Mouse (Mus musculus) frontal cortex, postnatal 10 days (tissue): ENCODE results near the gene Scgb1a1.
A peak's percentile ranks its signal among the peaks of the same experiment; 100 is the strongest.
"Not testable (repeated sequence)": the region's sequence is repeated elsewhere in the genome, so short reads cannot be mapped to it uniquely, and the experiment has no call there.

Experiments used
- DNase-seq, 2 experiments: peaks; one replicate each; pipeline ENCODE4 v3.0.0; 2022; ENCODE audit warnings: low spot score in 2 of 2, mixed read lengths in 1 of 2

The Scgb1a1 gene

DNA sequence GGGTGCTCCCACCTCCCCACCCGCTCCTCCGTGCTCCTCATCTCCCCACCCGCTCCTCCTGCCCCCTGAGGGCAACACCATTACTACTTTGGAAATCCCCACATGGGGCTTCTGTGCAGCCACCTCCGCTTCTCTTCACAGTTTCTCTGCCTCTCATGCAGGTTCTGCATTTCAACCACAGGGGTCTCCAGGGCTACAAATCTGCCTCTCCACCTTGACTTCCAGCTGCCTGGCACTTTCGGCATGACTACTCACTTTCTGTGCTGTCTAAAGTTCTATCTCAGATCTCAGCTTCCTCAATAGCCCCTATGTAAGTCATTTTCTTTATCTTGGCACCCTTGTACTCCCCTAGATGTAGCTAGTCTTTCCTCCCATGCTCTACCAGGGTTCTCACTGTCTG is 20.5 kb downstream of the Scgb1a1 start:
- DNase-seq, result no peak

DNA sequence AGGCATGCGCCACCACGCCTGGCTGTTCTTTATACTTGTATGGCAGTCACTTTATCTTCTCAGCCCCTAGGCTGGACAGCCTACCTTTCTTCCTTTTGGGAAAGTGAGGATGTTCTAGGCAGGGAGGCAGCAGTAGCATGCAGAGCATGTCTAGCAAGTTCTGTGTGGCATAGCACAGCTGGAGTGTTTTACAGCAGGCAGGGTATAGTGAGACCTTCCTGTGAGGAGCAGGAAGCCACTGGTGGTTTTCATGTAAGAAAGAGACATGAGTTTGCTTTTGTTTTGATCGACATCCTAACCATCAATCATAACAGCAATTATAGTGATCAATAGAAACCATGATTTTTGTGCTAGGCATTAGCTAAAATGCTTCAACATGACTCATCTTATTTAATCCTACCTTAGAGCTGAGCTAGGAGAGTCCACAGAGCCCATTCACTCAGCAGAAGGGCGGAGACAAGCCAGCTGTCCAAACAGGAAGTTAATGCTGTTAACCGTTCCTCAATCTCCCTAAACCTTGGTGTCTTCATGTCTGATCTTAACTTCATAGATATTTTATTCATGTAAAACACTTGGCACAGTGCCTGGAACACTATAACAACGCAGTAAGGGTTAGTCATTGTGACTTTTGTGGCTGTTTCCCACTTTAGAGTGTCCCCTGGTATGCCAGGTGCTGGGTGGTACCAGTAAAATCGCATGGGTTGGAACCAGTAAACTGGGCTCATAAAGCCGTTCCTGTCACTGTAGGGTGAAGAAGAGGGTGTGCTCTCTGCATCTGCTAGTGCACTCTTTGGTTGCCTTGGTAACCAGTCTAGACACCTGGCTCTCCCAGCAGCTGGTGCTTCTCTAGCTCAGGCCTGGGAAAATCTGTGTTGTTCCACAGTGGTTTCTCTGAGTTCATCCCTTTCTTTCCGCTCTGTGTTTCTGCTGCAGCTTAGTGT is 21.9 kb downstream of the Scgb1a1 start:
- DNase-seq, result peak; percentile 28 to 32

DNA sequence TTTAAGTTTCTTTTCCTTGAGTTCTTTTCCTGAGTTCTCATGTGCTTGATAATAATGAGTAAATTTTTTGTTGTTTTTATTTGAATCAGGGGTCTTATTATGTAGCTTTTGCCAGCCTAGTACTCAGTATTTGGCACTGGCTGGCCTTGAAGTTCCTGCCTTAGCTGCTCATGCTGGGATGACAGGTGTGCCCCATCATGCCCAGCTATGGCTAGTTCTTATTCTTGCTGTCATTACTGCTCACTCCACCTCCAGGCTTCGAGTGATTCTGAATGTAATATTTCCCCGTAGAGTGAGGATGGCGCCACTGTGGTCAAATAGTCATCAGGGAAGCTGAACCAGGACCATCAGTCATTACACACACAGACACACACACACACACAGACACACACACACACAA is 23.9 kb downstream of the Scgb1a1 start:
- no peak for DNase-seq

DNA sequence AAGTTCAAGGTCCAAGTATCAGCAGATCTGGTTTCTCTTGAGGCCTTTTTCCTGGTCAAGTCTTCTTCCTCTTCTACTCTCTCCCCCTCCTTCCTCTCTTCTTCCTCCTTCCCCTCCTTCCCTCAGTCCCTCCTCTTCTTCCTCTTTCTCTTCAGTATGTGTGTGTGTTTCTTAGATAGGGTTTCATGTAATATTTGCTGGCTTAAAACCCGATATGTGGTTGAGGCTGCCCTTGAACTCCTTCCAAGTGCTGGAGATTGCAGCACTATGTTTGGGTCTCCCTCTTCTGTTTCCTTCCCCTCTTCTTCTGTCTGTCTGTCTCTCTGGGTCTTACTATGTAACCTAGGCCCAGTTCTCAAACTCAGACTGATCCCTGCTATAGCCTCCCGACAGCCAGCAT is 24.9 kb downstream of the Scgb1a1 start:
- DNase-seq, result no peak

DNA sequence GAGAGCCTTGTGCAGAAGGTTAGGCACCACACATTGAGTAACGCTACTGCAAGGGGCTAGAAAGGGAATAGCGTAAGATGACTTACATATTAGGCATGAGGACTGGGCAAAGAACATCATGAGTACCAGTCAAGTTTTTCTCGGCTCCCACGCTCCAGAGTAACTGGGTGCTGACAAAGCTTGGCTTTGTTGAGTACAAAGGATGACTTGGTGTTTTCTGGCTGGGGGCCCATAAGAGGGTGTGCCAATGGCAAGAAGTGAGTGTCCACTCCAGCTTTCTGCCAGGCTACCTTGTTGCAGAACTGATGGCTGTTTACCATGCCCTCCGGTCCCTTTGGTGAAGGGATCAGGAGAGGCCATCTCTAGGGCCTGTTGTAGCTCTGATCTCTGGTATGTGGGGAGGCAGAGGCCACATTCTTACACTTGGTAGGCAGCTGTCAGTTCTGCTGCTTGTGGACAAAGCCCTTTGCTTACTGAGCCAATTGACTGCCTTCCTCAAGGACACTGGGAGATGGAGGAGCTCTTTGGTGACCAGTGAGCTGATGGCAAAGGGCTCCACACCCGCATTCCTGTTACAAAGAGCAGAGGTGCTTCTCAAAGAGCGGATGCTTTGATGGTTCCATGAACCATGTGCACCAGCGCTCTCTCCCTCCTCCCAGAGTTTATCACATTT is 26.4 kb downstream of the Scgb1a1 start:
- no peak for DNase-seq

DNA sequence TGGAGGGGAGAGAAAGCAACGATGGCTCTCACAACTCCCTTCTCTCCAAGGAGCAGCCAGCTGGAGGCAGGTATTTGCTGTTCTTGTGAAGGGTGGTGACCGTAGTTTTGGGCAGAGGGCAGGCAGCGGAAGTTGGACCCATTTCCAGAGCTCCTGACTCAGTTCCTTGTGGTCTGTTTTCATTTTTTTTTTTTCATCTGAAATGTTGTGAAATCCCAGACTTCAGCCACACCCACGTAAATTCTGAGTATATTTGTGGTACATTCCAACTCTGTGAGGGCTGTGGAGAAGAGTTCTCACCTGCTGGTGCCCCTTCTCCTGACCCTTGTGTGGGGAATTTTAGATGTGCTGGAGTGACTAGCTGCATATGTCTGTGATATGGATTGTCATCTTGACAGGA is 27.7 kb downstream of the Scgb1a1 start:
- no peak for DNase-seq

DNA sequence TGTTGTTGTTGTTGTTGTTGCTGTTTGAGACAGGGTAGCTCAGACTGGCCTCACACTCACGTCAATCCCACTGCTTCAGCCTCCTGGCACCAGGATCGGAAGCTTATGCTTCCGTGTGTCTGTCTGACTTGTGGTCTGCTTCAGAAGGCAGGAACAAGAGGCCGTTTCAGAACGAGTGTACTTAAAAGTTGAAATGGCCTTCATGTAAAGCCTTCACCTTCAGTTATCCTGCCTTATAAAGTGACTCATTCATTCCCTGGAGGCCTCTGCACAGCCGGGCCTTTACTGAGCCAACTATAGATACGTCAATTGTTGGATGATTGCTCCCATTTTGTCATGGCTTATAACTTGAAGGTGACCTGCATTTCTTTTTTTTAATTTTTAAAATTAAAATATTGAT is 28.4 kb downstream of the Scgb1a1 start:
- DNase-seq, result no peak

DNA sequence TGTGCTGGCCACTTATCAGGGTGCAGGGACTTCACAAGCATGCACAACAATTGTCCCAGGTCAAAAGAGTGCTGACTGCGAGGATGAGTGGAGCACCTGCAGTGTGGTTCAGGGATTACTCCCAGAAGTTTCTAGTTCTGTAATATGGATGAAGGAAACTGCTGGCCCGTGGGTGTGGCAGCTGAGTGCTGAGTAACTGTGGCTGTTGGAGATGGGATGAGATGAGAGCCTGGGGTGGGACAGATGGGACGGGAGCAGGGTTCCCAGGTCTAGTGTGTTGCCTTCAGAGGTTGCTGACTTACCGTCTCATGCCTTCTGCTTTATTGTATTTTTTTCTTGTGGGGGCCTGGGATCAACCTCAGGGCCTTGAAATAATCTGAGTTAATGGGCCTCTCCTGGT is 28.8 kb downstream of the Scgb1a1 start:
- DNase-seq, result no peak

DNA sequence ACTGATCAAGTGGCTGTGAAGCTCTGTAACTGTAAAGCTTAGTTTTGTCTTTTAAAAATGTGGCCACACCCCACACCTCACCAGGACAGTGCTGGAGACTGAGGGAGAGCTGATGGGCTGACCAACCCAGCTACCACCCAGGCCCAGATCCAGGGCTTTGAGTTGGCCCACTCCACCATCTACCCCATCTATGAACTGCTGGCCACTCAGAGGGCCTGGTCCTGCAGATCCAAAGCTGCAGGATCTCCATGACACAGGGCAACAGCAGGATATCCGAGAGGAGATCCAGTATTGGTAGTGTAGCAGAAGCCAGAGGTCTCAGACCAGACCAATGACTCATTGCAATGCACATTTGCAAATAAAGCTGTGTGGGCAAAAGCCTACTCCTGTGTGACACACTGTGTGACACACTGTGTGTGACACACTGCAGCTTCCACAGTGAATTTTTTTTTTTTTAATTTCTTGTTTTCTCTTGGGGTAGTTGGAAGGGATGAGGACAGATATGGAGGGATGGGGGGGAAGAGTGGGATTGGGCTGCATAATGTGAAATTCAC is 29.4 kb downstream of the Scgb1a1 start:
- DNase-seq, result no peak

DNA sequence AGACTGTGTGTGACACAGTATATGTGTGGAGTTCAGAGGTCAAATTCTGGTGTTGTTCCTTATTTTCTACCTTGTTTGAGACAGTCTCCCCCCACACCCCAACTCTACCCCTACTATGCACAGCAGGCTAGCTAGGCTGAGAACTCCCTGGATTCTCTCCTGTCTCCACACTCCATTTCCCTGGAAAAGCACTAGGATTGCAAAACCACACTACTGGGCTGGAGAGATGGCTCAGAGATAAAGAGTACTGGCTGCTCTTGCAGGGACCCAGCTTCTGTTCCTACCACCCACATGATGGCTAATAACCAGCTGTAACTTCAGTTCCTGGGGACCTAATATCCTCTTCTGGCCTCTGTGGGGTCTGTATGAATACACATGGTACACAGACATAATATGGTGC is 30.1 kb downstream of the Scgb1a1 start:
- DNase-seq, result no peak

DNA sequence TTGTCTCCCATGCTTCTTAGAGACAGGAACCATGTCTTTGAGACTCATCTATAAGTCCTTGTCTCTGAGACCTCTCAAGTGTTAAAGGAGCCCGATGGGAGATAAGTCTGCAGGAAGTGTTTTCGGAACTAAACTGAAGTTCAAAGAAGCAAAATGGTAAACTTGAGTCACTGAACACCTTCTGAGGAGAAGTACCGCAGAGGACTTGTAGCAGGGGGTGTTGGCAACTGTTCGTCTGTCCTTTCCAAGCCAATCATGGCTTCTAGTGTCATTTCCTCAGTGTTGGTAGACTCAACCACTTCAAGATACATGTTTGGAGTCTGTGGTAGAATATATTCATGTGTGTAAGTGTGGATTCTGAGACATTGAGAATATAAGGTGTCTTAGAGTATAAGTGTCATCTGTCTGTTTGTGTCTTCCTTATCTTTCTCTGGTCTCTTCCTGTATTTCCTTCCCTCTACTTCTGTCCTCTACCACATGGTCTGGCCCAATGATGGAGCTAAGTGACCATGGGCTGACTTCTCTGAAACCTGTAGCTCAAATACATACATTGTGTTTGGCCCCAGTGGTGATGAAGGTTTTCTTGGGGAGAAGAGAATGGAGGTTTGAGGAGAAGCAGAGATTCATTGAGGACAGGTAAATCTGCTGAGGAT is 31.9 kb downstream of the Scgb1a1 start:
- DNase-seq, result no peak

DNA sequence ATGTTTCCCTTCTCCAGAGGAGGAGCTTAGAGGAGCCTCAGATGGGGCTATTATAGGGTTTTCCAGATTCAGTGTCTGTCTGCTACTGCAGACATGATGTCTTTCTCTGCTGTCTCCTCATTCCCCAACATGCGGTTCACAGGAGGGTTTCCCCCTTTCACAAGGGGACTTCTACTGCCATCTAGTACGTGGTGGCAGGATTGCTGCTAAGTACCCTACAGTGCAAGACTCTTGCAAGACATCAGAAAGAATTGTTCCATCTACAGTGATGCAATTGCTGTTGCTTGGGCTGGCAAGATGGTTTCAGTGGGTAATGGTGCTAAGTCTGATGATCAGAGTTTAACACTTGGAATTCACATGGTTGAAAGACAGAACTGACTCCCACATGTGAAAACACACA is 32.6 kb downstream of the Scgb1a1 start:
- DNase-seq, result no peak

DNA sequence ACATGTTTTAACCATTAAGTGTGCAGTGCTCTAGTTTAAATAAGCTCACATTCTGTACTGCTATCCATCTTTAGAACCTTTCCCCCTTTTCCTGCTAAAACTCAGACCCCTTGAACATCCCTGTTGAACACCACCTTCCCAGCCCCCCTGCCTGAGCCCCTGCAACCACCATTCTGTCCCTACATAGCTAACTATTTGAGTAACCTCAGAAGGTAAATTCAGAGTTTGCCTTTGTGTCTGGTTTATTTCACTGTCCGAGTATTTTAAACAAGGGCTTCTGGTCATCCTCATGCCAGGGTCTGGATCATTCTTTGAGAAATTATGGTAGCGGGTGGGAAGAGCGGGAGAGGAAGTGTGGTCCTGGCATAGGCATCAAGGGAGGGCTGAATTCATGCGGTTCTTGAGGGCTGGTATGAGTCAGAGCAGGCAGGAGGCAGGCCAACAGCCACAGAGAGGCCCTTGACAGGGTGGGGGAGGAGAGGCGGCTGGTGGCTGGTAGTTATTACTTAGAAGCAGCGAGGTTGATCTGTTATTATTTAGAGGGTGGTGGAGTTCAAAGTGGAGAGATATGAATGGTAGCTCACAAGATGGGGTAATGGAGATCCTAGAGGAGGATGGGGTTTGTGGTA is 34.8 kb downstream of the Scgb1a1 start:
- no peak for DNase-seq

DNA sequence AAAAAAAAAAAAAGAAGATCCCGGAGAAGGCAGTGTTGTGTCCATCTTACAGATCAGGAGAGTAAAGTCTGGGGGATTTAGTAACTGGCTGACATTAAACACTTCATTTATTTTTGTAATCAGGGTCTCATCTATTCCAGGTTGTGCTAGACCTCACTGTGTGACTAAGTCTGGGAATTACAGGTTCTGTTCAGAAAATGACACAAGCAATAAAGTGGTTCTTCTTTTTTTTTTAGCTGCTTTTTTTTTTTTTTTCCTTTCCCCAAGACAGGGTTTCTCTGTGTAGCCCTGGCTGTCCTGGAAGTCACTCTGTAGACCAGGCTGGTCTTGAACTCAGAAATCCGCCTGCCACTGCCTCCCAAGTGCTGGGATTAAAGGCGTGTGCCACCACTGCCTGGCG is 35.8 kb downstream of the Scgb1a1 start:
- DNase-seq, result not testable (repeated sequence)

DNA sequence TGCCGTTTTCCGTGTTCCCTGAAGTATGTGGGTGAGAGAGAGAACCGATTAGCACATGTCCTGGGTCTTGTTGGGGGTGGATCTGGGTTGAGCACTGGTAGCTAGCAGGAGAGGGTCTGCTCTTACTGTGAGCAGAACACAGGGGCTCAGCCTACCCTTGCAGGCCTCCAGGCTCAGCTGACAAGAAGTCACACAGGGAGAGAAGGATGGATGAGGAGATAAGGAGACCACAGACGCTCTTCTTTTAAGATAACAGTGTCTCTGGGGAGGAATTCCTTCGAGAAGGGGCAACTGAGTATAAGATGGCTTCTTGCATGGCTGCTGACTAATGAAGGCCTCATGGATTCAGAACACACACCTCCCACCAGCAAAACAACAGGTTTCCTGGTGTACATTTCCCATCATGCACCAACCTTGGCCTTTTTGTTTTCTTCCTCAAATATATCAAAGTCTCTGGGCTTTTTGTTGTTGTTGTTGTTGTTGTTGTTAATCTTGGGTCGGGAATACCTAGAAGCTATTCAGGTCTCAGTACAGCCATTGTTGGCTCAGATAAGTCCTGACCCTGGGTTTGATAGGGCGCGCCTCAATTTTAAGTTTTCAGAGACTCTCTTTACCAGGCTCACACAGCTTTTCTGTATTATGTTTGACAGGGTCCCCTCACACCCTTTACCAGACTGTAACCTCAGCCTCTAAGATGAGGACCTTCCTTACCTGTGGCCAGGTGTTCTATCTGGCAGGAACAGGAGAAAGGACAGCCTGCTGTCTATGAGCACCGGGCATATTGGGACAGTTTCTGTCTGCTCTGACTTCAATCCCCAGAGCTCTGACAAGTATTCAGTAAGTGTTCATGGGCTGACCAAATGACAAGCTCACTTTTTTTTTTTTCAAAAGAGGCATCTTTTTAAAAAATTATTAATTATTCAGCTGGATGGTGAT is 37.2 kb downstream of the Scgb1a1 start:
- DNase-seq, result no peak

DNA sequence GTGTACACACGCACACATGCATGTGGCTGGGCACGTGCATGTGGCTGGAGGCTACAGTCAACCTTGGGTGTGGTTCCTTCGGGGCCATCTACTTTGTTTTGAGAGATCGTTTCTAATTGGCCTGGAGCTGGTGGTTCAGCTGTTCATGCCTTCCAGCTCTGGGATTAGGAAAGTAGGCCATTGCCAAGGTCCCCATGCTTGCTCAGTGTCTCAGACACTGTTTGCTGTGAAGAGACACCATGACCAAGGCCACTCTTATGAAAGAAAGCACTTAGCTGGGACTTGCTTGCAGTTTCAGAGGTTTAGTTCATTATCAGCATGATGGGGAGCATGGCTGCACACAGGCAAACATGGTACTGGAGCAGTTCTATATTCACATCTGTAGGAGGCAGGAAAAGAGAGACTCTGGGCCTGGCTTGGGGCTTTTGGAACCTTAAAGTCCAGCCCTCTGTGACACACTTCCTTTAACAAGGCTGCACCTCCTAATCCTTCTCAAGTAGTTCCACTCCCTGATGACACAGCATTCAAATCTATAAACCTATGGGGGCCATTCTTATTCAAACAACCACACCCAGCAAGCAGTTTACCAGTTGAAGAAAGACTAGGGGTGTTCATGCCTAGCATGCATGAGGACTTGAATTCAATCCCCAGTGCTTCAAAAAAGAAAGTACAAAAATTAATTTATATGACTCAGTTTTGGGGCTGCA is 38.6 kb downstream of the Scgb1a1 start:
- DNase-seq, result no peak

DNA sequence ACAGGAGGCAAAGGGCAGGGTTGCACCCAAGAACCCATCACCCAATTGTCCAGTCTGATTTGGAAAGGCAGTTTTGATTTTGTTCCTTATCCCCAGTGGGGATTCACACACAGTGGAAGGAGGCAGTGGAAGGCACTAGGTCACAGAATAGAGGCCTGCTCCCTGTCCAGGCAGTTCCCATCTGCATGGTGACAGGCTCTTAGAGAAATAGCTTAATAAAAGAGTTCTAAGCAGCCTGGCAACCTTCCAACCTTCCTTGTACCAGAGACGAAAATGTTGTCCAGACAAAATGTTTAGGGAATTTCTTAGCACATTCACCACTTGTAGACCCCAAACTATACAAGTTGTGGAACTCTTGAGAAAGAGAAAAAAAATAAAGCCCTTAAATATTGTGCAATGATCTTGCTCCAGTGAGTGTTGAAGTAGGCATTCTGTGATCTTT is 39.8 kb downstream of the Scgb1a1 start:
- DNase-seq, result no peak

DNA sequence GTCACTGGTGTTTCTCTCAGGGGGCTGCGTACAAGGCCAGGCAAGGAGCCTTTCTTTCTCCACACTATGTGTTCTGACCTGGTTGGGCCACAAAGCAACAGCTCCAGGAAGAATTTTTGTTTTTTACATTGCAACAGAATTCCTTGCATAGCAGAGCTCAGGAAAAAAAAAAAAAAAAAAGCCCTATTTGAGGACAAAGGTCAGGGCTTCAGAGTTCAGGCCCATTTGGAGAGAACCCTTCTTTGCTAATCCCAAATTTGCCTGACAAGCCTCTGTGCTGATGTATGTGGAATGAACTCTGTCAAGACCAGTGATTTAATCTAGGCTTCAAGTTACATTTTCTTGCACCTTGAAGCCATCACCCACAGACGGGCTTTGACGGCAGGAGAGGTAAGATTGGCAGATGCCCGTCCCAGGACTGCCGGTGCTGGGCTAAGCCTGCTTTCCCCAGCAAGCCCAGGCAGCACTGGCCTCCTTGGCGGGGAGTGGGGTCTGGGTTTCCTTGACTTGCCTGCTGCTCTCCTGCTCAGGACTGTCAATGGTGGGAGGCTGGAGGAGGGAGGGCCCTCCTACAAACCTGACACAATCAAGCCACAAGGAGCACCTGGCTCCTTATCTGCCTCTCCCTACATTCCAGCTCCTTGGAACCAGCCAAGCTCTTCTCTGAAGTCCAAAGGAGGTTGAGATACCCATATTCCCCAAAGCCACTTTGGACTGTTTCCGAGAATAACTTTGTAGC is 40.4 kb downstream of the Scgb1a1 start:
- no peak for DNase-seq

DNA sequence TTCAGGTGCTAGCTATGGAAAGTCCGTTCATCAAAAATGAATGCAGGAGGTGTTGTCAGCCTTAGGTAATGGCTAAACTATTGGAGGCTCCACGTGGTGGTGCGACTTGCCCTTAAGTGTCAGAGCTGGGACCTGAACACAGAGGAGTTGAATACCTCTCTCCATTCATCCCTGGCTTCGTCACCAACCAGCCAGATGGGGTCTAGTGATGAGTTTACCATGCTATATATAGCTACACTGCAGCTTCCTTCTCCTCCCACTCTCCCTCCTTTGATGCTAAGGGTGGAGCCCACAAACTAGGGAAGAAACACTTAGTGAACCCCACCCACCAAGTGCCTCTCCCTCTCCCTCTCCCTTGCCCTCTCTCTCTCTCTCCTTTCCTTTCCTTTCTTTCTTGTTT is 43.5 kb downstream of the Scgb1a1 start:
- DNase-seq, result no peak
